Mouse (Mus musculus) right cerebral cortex, postnatal 14 days (tissue): Measurements from ENCODE around the gene Hoxc6.

Experiments used
- DNase-seq: peaks from one replicate; pipeline ENCODE4 v3.0.0; 2022

Gene Hoxc6

GRCm38 (mm10) chr15:102970740-102971139 is 27.3 kb upstream of the Hoxc6 start:
- no peak for DNase-seq

- no peak for DNase-seq
Observed at GRCm38 (mm10) chr15:102972254-102972653, 25.8 kb upstream of the Hoxc6 start.

GRCm38 (mm10) chr15:102972753-102973152 is 25.3 kb upstream of the Hoxc6 start:
- DNase-seq: no peak

- DNase-seq: no peak
Observed at GRCm38 (mm10) chr15:102975034-102975433, 23.0 kb upstream of the Hoxc6 start.

- no peak for DNase-seq
Observed at GRCm38 (mm10) chr15:102975688-102976111, 22.4 kb upstream of the Hoxc6 start.

GRCm38 (mm10) chr15:102976171-102976570 is 21.9 kb upstream of the Hoxc6 start, which contains the start of gene Hoxc9:
Gene Hoxc9, plus strand, starts transcription at chr15:102976439.
- no peak for DNase-seq

GRCm38 (mm10) chr15:102976631-102977422 is 21.2 kb upstream of the Hoxc6 start:
- DNase-seq: no peak

- no peak for DNase-seq
Observed at GRCm38 (mm10) chr15:102977423-102977974, 20.6 kb upstream of the Hoxc6 start.

GRCm38 (mm10) chr15:102978615-102979515 is 19.2 kb upstream of the Hoxc6 start:
- DNase-seq: no peak

- no peak for DNase-seq
Observed at GRCm38 (mm10) chr15:102979936-102980335, 18.1 kb upstream of the Hoxc6 start.

- DNase-seq: no peak
Observed at GRCm38 (mm10) chr15:102980352-102980751, 17.7 kb upstream of the Hoxc6 start.

GRCm38 (mm10) chr15:102980912-102981311 is 17.1 kb upstream of the Hoxc6 start:
- DNase-seq: no peak

- DNase-seq: no peak
Observed at GRCm38 (mm10) chr15:102981379-102982288, 16.4 kb upstream of the Hoxc6 start.

GRCm38 (mm10) chr15:102983716-102984115 is 14.3 kb upstream of the Hoxc6 start:
- DNase-seq: no peak

- DNase-seq: no peak
Observed at GRCm38 (mm10) chr15:102984521-102984920, 13.5 kb upstream of the Hoxc6 start.

- DNase-seq: no peak
Observed at GRCm38 (mm10) chr15:102984925-102985324, 13.1 kb upstream of the Hoxc6 start.

- DNase-seq: peak; percentile 88
Observed at GRCm38 (mm10) chr15:102987124-102987833, 10.8 kb upstream of the Hoxc6 start.

- DNase-seq: no peak
Observed at GRCm38 (mm10) chr15:102988078-102988477, 10.0 kb upstream of the Hoxc6 start.

- DNase-seq: no peak
Observed at GRCm38 (mm10) chr15:102990461-102991397, 7.3 kb upstream of the Hoxc6 start, which contains the start of gene Hoxc8. Gene Hoxc8, plus strand, starts transcription at chr15:102990607.

GRCm38 (mm10) chr15:102991782-102992181 is 6.3 kb upstream of the Hoxc6 start:
- no peak for DNase-seq
